Mouse (Mus musculus): ENCODE data around the gene Sipa1l1.

The Sipa1l1 gene

DNA sequence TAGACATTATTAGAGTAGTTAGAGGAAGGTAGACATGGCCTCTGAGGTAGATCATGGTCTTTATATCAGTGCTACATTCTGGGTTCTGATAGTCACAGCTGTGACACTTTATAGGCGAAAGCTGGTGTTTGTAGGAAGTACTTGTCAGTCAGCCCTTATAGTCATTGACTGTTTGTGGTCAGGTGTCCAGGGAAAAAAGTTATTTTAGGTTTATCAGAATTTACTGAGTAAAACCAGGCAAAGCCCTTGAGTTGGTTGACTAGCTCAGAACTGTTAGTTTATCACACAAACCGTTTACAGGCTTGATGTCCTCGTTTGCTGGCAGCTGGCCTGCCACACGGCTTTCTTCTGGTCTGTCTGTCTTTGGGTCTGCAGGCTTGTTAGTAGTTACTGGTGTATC lies 61.0 kb downstream of the Sipa1l1 start:
- in situ Hi-C loops (cut with MboI; ENCODE audit: low pct_unique_long_range_greater_than_20kb in 1 of 2, low sequenced_read_pairs in 2 of 2, unreplicated experiment in 1 of 2), result no loop called here

DNA sequence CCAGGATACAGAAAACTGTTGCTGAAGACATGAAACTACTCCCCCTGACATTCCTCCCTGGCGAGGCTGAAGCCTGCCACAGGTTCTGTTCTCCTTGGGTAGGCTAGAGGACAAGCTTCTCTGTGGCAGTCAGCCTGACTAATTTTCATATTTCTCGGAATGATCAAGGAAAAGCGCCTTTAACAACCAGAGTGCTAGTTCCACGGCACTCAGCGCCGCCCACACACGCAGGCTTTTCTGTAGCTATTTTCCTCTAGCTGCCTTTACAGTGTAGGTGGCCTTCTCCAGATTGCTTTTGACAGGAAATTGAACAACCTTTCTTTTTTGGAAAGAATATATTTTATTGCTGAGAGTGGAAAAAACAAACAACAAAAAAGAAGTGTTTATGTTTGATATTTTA lies 62.1 kb downstream of the Sipa1l1 start:
- in situ Hi-C loops (cut with MboI; ENCODE audit: low pct_unique_long_range_greater_than_20kb in 1 of 2, low sequenced_read_pairs in 2 of 2, unreplicated experiment in 1 of 2), result no loop called here

DNA sequence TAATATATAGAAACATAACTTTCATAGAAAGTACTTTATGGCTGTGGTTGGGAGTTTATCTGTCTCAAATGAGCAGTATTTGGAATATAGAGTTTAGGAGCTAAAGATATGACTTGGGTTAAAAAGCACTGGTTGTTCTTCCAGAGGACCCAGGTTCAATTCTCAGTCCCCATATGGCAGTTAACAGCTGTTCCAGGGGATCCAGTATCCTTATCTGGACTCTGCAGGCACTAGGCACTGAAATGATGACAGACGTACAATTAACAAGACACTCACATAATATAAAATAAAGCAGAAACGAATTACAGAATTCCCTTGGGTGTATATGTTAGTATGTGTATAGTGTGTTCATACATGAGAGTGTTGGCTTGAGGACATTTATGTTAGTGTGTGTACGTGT lies 64.1 kb downstream of the Sipa1l1 start:
- in situ Hi-C loops (cut with MboI; ENCODE audit: low pct_unique_long_range_greater_than_20kb in 1 of 2, low sequenced_read_pairs in 2 of 2, unreplicated experiment in 1 of 2), result no loop called here

DNA sequence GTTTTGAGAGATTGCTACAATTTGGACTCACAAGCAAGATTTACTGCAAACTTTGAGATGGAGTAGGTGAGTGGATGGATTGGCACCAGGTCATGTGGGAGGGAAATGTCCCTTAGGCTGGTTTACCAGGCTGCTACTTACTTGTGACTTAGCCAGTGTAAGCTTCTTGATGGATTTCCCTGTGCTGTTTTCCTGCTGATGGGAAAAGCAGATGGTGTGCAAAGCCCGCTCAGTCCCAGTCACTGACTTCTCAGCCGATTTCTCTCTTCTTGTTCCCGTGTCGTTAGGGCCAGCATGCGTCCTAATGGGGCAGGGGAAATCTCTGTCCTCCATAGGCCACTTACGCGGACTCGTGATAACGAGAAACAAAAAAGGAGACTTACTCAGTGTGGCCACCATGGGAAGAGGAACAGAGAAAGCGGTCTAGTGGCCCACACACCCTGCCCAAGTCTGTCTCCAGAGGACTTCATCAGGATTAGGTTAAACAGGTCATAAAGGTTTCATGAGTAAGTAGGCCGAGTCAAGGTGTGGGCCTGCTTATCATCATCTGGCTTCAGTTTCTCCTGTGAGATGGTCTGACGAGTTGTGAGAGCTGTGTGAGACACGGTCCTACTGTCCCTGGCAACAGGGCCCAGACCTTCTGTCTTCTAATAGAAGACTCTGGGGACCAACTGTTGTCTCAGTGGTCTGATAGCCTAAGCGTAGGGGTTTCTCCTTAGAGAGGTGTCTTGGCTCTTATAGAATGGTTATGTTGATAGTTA lies 65.5 kb downstream of the Sipa1l1 start:
- in situ Hi-C loops (cut with MboI; ENCODE audit: low pct_unique_long_range_greater_than_20kb in 1 of 2, low sequenced_read_pairs in 2 of 2, unreplicated experiment in 1 of 2), result no loop called here

DNA sequence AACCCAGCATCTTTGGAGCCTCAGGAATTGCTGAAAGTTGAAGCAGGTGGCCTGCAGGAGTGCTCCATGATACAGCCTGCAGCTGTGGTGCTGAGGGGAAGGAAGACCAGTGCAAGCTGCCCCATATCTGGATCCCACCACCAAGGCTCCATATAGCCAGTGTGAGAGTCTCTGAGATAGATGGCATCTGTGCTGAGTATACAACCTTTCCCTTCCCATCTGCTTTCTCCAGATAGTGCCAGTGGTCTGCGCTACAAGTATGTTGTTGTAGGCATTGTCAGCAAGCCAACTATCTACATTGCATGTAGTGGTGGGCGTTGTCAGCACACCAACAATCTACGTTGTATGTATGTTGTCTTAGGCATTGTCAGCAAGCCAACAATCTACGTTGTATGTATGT lies 68.0 kb downstream of the Sipa1l1 start:
- in situ Hi-C loops (cut with MboI; ENCODE audit: low pct_unique_long_range_greater_than_20kb in 1 of 2, low sequenced_read_pairs in 2 of 2, unreplicated experiment in 1 of 2), result no loop called here

DNA sequence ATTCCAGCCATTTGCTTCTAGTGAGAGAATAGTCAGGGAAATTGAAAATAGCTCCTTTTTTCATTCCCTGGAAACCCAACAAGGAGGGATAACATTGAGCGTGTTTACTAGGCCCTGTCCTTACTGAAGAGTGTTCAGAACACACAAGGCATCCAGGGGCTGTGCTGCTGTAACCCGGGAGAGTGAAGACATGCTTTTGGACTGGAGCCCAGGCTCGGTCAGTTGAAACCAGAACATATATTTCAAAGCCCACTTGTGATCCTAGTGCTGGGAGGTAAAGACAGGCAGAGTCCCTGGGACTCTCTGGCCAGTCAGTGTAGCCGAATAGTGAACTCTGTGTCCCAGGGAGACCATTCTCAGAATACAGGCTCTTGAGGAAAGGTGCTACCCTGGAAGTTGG lies 68.8 kb downstream of the Sipa1l1 start:
- in situ Hi-C loops (cut with MboI; ENCODE audit: low pct_unique_long_range_greater_than_20kb in 1 of 2, low sequenced_read_pairs in 2 of 2, unreplicated experiment in 1 of 2), result no loop called here

DNA sequence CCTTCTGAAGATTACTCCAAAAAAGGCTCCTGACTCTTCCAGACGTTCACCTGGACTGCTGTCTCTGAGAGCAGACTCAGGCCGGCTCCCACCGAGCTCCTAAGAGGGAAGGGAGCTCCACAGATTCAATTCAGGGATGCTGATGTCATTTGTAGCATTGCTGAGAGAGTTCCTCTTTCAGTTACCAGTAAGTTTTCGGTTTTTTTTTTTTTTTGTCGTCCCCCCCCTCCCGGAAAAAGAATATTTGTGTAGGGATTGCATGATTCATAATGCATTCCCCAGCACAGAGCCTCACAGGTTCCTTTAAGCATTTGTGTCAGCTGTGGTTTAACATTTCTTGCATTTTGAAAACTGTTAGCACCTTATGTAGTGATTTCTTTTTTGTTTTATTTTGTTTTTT lies 71.6 kb downstream of the Sipa1l1 start:
- in situ Hi-C loops (cut with MboI; ENCODE audit: low pct_unique_long_range_greater_than_20kb in 1 of 2, low sequenced_read_pairs in 2 of 2, unreplicated experiment in 1 of 2), result no loop called here

DNA sequence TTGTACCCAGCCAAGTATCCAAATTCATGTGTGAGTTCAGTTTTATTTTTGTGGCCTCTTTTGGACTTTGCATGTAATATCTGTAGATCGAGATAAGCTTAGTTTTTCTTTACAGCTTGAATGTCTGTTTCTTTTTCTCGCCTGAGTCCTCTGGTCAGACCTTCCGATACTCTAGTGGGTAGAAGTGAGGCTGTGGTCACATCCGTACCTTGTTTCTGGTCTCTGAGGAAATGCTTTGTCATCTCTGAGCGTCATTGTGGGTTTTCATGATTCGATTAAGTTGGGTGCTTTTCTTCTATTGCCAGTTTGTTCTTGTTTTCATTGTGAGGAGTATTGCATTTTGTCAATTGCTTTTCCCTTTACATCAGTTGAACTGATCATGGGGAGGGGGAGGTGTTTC lies 76.1 kb downstream of the Sipa1l1 start:
- in situ Hi-C loops (cut with MboI; ENCODE audit: low pct_unique_long_range_greater_than_20kb in 1 of 2, low sequenced_read_pairs in 2 of 2, unreplicated experiment in 1 of 2), result no loop called here

DNA sequence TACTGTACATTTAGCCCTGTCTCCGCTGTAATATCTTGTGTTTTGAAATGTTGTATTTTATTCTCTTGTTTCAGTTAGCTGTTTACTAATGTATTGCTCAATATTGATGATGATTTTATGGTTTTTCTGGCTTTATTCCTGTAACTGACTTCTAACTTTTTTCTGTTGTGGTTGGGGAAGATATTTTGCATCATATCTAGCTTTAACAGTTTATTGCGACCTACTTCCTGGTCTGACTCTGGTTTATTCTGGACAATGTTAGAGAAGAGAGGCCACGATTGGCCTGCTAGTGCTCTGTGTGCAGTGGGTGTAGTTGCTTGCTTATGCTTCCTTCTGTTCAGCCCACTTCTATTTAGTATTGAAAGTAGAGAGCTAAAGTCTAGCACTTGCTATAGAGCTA lies 77.3 kb downstream of the Sipa1l1 start:
- in situ Hi-C loops (cut with MboI; ENCODE audit: low pct_unique_long_range_greater_than_20kb in 1 of 2, low sequenced_read_pairs in 2 of 2, unreplicated experiment in 1 of 2), result no loop called here

DNA sequence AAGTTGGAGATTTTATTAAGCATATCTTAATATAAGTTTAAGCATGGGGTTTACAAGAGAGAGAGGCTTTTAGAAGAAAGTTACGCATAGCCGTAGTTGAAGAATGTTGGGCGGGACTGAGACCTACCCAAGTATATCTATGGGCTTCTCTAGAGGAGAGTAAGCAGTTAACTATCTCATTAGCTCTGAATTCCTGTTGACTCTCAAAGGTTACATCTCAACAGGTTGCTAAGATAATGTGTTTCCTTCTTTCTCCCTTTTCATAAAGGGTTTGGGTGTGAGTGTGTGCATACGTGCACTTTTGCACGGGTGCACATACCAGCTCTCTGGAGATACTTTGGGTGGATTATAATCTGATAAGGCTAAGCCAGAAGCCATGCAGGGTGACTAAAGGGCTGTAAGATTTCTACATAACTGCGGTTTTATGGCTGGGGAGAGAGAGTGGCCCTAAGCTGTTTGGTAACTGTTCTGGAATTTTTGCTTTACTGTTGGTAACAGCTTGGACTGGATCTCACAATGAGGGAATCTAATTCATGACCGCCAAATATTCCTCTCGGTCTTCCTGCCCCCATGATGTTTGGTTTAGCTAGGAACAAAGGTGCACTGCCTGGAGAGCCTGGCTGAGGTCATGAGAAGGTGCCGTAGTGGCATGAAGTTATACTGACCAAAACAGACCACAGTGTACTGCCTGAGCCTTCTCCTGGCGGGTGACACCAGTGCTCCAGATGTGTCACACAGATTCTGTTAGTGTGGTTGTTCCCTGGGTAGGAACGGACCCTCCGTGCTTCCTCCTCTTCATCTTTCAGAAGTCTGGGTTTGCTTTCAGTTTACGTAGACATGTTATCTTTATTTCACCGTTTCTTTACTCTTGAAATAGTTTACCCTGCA lies 78.5 kb downstream of the Sipa1l1 start:
- in situ Hi-C loops (cut with MboI; ENCODE audit: low pct_unique_long_range_greater_than_20kb in 1 of 2, low sequenced_read_pairs in 2 of 2, unreplicated experiment in 1 of 2), result no loop called here

DNA sequence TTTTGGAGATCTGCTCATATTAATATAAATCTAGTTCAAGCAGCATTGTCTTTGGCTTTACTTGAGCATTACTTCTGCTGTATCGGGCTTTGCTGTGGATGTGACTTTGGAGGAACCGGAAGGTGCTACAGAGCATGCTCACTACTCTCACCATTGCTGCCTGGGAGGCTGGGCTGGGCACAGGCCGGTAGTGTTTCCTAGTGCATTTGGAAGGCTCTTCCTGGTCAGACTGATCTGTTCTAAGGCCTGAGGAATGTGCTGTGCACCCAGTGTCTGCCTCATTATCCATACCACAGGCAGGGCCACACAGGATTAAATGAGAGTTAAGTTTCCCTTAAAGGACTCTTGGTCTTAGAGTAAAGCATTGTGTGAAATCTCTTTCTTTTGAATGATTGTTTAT lies 79.4 kb downstream of the Sipa1l1 start:
- in situ Hi-C loops (cut with MboI; ENCODE audit: low pct_unique_long_range_greater_than_20kb in 1 of 2, low sequenced_read_pairs in 2 of 2, unreplicated experiment in 1 of 2), result no loop called here

DNA sequence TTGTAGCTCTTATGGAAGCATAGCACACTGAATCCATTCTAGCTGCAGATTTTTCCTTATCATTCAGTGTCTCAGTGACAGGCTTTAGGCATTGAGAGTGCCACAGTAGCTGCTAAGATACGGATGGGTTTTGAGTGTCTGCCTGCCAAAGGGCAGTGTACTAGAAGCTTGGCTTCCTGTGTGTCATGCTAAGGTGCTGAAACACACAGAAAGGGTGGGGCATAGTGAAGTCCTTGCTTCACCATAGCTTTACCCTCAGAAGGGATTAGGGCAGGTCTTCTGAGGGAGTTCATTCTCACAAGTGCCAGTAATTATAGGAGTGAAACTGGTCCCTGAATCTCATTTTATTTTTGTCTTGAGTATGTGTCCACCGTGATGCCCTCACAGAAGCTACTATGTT lies 82.2 kb downstream of the Sipa1l1 start:
- in situ Hi-C loops (cut with MboI; ENCODE audit: low pct_unique_long_range_greater_than_20kb in 1 of 2, low sequenced_read_pairs in 2 of 2, unreplicated experiment in 1 of 2), result no loop called here

DNA sequence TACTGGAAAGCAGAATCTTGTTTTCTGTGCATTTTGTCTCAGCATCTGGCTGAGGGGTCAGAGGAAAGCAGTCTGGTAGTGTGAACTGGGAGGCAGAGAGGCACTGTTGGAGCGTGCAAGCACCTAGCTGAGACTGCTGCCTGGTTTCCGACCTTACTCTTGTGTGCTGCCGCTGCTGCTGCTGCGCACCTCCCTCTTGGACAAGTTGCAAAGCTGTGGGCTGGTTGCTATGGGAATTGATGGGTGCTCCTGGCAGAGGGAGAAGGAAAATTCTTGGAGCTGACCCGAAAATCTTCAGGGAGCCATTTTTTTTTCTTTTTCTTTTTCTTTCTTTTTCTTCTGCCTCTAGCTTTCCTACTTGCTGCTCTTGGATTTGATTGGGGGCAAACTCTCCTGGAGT lies 85.0 kb downstream of the Sipa1l1 start:
- in situ Hi-C loops (cut with MboI; ENCODE audit: low pct_unique_long_range_greater_than_20kb in 1 of 2, low sequenced_read_pairs in 2 of 2, unreplicated experiment in 1 of 2), result no loop called here

DNA sequence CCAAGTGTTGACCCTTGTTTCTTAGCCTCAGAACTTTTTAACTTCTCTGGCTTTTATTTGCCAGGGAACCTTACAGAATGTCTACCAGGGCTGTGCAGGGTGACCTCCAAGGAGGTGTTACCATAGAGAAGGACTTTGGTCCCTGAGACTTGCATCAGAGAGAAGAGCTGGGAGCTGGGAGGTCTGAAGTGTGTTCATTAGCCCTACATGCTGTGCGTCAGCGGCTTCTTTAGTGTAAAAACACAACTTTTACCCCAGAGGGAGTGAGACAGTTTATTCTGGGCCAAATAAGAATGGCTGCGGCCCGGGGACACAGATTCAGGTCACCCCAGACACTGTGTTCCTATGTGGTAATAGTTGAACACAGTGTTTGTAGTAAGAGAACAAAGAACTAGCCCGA lies 86.9 kb downstream of the Sipa1l1 start:
- in situ Hi-C loops (cut with MboI; ENCODE audit: low pct_unique_long_range_greater_than_20kb in 1 of 2, low sequenced_read_pairs in 2 of 2, unreplicated experiment in 1 of 2), result no loop called here

DNA sequence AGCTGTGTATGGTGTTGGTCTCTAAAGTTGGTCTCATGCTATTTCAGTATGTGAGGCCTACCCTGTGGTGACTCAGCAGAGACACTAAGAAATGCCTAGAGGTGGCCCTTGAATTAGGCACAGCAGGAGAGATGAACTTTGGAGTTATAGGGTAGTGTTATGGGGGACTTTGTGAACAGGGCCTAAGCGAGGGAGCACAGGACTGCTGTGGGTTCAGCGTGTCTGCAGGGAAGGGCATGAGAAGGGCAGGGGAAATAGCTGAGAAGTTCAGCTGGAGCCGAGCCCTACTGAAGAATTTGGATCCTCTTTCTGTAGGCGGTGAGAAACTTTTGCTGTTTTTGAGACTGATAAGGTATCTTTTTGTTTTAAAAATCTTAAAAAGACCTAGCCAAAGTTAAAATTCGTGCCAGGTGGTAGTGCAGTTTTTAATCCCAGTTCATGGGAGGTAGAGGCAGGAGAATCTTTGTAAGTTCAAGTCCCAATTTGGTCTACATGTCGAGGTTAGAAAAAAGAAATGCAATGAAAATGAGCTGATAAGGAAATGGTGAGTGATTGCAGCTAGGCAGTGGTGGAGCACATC lies 87.9 kb downstream of the Sipa1l1 start:
- in situ Hi-C loops (cut with MboI; ENCODE audit: low pct_unique_long_range_greater_than_20kb in 1 of 2, low sequenced_read_pairs in 2 of 2, unreplicated experiment in 1 of 2), result no loop called here

DNA sequence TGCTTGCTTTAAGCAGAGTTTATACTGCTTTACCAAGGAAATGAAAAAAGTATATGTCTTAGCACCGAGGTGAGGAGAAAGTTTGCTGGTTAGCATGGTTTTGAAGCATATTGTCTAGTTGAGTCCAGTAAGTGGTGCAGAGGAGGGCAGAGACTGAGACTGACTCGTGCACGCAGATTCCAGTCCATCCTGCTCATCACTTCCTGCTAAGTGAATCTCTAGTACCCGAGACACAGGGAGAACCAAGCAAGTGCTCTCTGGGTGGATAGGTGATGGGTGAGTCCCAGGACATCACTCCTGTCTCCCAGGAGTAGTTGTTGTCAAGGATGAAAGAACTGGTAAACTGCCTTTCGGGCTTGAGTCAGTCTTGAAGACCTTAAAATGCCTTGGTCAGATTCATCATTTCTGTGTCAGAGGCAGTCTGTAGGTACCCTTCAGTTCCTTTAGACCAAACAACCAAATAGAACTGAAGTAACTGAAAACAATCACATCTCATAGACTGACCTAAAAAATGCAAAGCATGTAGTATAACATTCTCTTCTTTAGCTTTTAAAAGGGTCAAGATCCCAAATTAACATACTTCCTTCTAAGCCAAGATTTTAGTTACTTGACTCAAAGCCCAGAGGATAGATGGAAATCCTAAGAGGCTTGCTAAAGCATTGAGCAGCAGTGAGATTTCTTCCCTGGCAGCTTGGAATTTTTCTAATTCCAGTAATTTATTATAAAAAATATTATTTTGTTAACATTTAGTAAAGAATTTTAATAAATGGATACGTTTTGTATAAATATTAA lies 89.1 kb downstream of the Sipa1l1 start:
- in situ Hi-C loops (cut with MboI; ENCODE audit: low pct_unique_long_range_greater_than_20kb in 1 of 2, low sequenced_read_pairs in 2 of 2, unreplicated experiment in 1 of 2), result no loop called here

DNA sequence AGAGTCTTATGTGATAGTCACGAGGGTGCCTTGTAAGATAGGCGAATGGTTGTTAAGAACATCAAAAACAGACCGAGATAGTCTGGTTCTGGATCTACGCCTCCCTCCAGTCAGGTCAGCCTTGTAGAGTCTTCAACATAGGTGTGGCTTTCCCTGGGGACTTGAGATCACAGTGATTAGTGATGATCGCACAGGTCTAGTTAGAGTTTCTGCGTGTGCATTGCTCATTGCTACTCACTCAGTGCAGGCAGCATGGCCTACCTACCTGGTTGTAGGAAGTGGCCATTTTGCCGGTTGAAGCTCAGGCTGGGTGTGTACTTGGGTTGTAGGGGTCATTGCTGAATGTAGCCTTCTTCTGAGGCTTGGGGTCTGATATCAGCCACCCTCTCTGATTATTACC lies 94.3 kb downstream of the Sipa1l1 start:
- in situ Hi-C loops (cut with MboI; ENCODE audit: low pct_unique_long_range_greater_than_20kb in 1 of 2, low sequenced_read_pairs in 2 of 2, unreplicated experiment in 1 of 2), result no loop called here

DNA sequence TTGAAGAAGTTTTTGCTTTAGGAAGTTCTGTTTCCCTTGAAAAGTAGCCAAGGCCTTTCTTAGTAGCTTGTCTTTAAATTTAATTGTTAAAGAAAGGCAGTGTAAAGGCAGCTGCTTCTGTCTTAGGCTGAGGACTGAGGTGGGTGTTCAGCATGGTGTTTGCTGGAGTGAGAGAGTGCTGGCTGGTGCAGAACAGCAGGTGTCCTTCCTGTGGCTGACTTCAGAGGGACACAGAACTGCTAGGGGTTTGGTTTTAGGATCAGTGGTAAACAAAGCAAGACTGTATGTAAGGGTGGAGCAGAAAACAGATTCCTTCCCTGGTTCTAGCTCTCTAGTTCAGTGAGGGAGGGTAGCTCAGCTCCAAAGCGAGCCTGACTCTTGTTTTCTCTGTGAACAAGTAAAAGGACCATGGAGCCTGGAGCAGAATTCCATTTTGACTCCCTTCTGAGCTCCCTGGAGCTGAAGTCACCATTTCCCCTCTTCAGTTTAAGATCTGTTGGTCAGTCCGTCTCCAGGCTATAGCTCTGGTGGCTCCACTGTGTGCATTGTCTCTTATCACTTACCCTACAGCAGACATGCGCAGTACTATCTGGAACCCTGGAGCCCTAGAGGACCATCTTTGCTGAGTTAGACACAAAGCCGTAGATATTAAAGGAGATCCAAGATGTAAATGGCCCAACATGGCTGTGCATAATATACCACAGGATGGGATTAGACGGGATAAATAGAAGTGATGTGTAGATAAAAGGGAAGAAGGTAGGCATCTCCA lies 95.1 kb downstream of the Sipa1l1 start:
- in situ Hi-C loops (cut with MboI; ENCODE audit: low pct_unique_long_range_greater_than_20kb in 1 of 2, low sequenced_read_pairs in 2 of 2, unreplicated experiment in 1 of 2), result no loop called here

All from mouse embryonic stem cell (cell line).